Mouse (Mus musculus) kidney, adult 9 months (tissue): Measurements from ENCODE around the gene Sat2.

Source experiments
- DNase-seq: peaks from one replicate; pipeline ENCODE4 v3.0.0; 2022

Sat2 gene

DNA sequence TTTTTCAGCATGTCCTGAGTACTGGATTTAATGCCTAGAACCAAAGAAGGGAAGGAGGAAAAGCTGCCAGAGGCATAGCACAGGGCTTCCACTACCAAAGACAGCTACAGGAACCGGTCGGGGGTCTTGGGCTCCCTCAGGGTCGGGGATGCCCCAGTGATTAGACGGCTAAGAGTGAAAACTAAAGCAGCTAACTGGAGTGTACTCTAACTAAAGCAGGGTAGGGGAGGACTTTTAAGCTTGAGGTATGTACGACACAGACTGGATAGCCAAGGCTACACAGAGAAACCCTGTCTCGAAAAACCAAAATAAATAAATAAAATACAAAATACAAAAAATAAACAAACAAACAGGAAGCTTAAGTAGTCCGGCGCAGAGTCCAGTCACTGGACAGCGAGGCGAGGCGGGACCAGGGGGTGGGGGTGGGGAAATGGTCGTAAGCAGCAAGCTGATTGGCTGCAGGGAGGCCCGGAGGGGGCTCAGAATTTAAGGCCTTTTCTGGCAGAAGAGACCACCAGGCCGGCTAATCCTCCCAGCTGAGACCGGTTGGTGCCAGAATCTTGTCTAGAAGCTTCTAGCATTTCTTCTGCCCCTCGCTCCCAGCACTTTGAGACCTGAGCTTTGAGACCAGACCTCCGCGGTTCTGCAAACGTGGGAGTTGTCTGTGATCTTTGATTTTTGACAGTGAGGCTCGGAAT, at the start of gene Sat2:
Sat2 (plus strand) TSS at position 454 of the 698 bp plus-strand sequence.
- peak; percentile 62 for DNase-seq

DNA sequence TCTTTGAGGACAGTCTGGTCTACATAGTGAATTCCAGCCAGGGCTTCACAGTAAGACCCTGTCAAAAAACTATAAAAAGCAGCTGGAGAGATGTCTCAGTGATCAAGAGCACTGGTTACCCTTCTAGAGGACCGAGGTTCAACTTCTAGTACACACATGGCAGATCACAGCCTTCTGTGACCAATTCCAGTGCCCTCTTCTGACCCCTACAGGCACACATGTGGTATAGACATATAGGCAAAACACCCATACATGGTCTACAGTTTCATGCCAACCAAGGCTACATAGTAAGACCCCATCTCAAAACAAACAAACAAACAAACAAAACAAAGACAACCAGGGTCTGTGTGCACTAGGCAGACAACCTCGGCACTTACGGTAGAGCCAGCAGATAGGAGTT, 46.6 kb upstream of the Sat2 start:
- DNase-seq, result no peak

DNA sequence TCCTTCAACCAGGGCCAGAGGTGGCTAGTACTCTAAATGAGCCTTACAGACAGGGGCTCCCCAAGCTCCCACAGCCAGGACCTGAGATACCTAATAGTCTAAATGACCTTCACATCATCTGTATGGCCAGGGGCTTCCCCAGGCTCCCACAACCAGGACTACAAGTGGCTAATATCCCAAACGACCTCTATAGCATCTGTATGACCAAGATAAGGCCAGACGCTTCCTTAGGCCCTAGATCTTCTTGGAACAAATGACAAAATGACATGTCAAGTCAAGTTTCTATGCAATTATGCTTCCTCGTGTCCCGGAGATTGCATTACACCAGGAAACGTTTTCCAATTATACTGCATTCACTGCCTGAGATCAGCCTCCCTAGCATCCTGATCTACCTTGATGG, 45.5 kb upstream of the Sat2 start:
- no peak for DNase-seq

DNA sequence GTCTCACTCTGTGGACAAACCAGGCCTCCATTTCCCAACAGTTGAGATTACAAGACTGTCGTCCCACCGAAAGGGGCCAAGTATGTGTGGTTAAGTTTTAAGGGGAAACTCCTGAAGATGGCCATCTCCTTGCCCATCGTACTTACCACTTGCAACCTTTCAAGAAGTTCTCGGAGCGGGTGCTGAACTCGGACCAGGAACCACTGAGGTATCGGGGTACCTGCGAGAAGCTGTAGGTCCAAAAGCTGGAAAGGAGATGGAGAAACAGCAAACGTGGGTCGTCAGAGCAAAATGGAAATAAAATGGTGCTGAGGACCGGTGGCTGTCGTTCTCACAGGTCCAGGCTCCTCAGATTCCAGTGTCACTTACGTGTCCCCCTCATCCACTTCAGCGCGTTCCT, 43.5 kb upstream of the Sat2 start:
- no peak for DNase-seq

DNA sequence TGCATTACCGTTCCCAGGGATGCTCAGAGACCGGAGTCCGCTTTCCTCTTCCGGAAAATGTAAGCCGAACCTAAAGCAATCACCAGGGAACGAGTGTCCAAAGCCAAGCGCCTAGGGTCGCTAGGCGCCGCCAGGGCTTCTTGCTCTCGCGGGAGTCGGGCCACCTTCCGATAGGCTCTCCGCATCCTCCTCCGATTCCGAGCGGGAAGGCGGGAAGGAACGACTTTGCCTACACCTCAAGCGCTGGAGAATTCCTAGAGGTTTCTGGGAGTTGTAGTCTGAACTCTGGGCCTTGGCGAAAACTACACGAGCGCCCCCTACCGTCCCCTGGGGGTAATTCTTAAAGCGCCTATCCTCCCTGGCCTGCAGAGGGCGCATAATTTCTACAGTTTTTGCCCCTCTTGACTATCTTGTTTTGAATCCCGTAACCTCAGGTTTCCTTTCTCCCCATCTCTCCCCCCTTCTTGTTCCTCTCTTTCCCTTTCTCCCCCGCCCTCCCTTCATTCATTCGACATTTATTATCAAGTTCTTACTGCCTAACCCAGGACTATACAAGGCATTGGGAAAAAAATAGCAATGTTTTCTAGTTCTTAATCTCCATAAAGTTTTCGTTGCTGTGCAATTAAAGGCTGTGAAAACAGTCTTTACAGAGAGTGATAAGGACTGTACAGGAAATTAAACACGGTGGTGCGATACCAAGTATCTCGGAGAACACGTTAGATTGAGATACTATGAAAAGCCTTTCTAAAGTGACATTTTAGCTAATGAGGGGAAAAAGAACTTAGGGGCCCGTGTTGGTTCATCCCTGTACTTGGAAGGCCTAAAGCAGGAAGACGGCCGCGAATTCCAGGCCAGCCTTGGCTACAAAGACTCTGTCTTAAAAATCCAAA, 42.5 kb upstream of the Sat2 start:
- DNase-seq, result peak; percentile 99

DNA sequence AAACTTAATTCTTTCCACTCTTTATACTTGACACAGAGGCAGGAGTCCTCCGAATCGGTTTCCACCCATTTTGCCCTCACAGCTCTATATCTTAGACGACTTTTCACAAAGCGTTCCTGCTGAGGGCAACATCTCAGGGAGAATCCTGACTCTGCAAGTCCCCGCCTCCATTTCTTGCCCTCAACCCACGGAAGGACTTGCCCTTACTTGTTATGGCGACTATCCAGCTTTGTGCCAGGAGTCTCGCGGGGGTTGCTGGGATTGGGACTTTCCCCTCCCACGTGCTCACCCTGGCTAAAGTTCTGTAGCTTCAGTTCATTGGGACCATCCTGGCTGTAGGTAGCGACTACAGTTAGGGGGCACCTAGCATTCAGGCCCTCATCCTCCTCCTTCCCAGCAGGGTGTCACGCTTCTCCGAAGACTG, 41.7 kb upstream of the Sat2 start, which contains the start of the genes Wrap53 and Trp53:
Wrap53 (minus strand) TSS at position 165 of the 424 bp plus-strand sequence.
Trp53 (plus strand) TSS at position 269 of the 424 bp plus-strand sequence.
- peak; percentile 98 for DNase-seq

DNA sequence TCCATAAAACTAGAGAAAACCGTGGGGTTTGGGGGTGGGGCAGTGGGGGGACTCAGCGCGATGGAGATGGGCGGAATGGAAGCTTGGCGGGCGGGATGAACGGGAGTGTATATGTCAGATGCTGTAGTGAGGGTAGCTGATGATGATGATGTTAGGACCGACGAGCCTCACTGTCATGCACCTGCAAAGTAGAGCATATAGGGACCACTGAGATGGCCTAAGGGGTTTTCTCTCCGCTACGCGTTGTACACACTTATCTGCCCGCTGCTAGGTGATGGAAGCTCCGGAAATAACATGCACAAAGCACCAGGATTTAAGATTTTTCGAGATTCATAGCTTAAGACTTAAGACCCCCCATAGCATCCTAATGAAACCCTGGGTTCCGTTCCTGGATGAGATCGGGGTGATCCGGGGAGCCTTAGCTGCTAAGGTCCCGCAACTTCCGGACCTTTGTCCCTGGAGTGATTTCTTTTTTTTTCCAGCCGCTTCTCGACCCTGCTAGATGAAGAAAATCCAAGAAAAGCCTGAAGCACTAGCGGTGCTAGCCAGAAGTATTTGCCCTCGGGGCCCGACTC, 41.2 kb upstream of the Sat2 start:
- no peak for DNase-seq

DNA sequence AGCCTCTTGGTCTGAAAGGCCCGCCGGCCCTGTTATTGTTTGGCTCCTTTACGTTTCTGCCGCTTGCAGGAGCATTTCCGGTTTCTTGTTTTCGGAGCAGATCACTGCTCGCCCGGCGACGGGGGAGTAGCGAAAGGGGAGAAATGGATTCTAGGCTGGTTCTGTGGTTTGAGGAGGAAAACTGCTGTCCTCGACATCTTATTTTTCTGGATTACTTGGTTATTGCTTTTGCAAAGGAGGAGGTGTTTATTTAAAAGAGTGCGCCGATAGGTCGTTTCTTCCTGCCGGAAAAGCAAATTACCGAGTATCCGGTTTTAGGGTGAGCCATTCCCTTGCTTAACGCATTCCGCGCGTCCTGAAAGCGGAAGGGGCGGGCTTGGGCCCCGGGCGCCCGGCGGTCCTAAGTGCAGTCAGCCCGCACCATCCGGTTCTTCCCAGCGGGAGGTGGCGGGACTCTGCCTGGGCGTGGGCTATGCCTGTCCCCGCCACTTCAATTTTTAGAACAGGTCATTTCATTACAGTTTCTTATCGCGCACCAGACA, 40.6 kb upstream of the Sat2 start:
- DNase-seq, result peak; percentile 96

DNA sequence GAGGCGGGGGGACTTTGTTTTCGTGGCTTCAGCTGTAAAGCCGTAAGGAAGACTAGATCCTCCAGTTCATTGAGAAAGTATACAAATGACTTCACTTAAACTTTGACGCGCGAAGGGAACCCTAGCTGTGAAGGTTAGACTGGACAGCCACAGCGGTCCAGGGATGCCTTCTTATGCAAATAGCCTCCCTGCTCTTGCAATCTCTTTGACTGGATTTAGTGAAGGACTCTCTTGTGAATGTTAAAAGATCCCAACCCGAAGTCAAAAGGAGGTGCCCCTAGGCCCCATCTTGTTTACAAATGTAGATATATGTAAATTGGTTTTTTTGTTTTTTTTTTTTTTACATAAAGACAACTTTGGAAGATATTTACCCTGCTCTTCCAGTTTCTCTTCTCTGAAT, 40.0 kb upstream of the Sat2 start:
- DNase-seq, result no peak

DNA sequence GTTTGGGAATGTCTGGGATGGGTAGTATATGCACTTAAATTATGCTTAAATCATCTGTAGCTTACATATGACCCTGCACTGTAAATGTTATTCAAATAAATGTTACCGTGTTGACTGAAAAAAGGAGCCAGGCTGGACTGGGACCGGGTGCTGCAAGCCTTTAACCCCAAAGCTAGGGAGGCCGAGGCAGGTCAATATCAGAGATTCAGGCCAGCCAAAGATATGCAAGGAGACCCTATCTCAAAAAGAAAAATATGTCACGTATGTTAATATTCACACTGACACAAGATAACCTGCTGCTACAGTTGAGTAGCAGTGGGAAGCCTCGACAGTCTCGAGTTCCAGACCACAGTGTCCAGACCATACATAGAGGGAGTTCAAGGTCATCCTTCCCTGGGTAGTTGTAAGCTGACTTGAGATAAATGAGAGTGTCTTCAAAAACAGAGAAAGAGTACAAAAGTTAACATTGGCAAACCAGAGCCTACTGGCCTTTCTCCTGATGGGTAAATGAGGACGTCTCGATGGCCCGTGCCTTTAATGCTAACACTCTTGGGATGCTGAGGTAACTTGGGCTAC, 39.5 kb upstream of the Sat2 start:
- DNase-seq, result no peak

DNA sequence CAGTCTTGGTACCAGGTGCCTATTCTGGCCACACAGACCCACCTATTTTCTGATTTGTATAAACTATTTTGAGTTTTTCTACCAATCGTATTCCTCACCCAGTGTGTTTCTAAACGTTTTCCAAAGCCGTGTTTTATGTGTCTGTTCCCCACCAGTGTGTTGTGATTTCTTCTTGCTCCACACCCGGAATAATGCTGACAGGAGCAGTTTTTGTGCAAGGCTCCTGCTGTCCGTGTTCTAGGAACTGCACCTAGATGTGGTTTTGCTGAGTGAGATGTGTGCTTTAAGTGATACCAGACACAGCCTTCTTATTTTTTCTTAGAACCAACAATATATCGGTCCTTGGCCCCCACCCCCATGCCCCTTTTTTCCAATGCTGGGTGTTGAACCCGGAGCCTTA, 37.8 kb upstream of the Sat2 start:
- no peak for DNase-seq

DNA sequence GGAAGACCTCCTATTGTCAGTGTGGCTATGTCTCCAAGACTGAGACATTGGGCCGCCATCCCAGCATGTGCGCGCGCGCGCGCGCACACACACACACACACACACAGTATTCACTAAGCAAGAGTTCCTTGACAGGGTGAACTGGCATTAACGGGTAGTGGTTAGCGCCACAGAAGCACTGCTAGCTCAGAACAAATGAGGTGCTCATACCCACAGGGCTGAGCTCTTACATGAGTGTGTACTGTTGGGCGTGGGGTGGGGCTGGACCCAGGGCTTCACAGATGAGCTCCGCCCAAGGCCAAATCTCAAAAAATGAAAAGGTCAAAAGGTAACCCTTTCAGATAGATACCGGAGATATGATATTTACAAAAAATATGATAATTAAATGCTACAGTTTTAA, 36.9 kb upstream of the Sat2 start:
- no peak for DNase-seq

DNA sequence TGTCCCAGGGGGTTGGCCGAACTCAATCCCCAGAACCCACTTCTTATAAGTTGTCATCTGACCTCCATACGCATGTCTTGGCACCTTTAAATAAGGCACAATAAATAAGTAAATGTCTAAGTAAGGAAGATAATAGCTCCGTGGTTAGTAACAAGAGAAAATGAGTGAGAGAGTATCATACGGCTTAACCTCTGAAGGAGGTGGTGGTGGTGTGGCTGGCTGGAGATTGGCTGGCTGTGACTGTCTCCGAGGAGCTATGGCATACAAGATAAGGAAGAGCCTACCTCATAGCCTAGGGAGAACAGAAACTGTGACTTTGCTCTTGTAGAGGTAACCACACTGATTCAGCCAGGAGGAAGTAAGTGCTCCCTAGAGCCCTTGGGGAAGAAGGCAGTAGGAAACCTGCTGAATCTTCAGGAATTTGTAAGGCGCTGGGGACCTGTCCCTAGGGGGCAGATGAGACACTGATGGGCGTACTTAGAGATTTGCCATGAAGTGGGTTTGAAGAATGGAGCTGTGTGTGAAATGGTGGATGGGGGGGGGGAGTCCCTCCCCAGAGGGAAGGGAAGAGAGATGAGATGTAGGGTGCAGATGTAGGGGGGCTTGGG, 36.0 kb upstream of the Sat2 start:
- no peak for DNase-seq

DNA sequence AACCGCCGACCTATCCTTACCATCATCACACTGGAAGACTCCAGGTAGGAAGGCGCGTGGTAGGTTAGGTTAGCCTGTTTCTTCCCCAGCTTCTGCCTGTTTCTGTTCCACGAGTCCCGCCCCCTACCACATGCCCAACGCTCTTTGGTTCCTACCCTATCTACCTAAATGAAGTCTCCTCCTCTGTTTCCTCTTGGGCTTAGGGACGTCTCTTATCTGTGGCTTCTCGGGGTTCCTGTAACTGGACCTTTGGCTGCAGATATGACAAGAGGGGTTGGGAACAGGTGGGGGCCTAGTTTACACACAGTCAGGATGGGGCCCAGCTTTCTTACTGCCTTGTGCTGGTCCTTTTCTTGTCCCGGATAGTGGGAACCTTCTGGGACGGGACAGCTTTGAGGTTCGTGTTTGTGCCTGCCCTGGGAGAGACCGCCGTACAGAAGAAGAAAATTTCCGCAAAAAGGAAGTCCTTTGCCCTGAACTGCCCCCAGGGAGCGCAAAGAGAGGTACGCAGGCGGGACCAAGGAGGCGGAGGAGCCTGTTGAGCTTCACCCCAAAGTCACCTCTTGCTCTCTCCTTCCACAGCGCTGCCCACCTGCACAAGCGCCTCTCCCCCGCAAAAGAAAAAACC, 32.5 kb upstream of the Sat2 start:
- no peak for DNase-seq

DNA sequence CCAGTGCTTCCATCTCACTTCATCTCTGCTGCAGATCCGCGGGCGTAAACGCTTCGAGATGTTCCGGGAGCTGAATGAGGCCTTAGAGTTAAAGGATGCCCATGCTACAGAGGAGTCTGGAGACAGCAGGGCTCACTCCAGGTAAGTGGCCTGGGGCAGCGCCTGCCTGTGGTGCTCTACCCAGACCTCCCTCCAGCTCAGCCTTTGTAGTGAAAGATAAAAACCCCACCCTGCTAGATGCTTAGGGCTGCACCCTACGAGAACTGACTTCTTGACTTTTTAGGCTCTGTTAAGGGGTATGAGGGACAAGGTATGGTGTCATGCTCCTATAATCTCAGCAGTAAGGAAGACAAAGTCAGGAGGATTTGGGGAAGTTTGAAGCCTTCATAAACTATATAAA, 31.2 kb upstream of the Sat2 start:
- no peak for DNase-seq

DNA sequence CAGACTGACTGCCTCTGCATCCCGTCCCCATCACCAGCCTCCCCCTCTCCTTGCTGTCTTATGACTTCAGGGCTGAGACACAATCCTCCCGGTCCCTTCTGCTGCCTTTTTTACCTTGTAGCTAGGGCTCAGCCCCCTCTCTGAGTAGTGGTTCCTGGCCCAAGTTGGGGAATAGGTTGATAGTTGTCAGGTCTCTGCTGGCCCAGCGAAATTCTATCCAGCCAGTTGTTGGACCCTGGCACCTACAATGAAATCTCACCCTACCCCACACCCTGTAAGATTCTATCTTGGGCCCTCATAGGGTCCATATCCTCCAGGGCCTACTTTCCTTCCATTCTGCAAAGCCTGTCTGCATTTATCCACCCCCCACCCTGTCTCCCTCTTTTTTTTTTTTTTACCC, 30.4 kb upstream of the Sat2 start:
- DNase-seq, result no peak

DNA sequence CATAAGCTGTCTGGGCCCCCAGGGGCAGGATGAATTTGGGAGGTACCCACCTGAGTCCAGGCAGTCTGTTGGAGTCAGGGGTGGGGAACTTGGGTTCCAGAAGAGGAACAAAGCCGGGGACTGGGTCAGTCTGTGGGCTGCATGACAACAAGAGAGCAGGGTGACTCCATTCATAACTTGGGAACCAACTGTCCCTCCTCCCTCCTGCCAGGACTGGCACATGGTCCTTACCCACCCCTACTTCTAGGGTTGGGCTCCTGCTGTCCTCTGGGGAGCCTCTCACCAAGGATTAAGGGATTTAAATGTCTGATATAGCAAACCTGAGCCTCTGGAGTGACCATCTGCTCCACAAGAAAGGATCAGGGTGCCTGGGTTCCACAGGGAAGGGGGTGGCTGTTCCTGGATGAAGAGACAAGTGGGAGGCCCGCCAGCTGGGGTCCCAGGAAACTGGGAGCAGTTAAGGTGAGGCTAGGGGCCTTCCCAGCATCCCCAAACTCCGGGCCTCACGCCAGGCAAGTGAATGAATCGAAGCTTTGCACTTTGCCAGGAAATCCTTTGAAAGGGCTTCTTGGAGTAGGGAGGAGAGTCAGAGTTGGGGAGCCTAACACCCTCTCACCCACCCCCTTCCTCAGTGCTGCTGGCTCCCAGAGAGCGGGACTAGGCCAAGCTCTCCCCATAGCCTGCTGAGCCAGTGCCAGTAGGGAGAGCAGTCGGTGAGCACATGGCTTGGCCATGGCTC, 29.8 kb upstream of the Sat2 start:
- DNase-seq, result no peak

DNA sequence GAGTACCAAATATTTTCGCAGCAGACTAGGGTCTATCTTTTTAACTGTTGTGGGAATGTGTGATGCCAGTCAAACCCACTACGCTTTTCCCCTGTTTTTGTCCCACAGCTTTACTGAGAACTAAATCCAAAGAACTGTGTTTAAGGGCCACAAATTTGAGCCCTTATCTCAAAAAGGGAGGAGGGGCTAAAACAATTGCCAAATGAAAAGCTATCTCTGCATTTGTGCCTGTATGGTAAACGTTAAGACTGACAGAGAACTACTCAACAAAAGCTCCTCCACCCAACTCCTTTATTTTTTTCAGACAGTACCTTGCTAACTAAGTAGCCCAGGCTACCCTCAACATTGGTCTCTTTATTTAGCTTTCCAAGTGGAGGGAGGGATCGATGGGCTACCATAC, 29.0 kb upstream of the Sat2 start:
- no peak for DNase-seq

DNA sequence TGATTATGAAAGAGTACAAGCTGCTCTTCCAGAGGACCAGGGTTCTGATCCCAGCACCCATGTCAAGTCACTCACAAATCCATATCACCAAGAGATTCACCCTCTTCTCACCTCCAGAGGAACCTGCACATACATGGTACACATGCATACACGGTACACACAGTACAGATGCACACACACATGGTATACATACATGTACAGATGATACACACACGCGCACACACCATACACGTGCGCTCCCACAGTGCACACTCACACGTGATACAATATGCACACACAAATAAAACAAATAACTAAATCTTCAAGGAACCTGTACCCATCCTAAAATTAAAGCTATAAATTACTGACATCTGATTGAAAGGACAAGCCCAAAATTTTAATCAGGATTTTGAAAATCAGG, 27.0 kb upstream of the Sat2 start:
- DNase-seq, result no peak

DNA sequence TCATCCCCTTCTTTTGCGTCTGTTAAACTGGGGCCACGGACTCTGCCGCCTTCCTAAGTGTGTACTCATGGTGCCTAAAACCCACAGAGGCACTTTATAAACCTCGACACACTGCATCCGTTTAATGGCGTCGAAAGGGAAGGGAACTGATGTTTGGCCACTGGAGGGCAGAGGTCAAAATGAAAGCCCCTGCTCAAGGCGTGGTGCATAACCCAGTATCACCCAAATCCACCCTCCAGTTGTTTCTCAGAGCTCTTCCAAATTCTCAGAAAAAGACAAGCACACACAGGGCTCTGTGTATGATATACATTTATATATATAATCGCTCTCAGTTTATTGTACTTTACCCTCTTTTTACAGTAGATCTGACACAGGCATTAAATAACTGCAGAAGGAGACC, 22.4 kb upstream of the Sat2 start:
- no peak for DNase-seq

DNA sequence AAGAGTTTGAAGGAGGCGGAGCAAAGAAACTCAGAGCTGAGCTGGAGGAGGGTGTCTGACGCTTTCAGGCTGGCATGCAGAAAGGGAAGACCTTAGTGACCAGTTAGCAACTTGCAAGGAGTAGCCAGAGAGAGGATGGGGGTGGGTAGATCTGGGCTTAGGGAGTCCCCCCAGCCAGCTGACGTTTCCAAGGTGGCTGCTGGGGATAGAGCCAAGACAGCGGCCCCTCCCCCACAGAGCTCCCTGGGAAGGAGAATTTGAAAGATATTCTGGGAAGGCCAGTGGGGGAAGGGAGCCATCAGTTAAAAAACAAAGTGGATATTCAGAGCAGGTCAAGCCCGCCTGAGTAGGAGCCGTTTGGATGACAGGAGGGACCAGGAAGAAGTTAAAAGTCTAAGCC, 21.7 kb upstream of the Sat2 start:
- DNase-seq, result peak; percentile 40

DNA sequence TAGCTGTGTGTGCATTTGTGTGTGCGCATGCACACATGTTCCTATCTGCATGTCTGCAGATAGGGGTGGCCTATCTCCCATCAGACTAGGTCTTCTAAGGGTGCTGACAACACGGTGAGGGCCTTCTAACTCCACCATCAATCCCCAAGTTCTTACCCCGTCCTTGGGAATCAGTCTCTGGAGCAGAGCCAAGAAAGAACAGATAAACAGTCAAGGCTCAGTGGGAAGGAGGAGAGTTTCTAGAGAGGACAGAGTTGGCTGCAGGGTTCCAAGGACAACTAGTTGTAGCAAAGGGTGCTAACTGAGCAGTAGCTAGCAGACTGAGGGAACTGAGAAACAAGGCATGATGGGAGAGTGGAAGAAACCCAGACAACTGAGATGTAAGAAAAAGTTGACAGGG, 20.1 kb upstream of the Sat2 start:
- DNase-seq, result no peak
